Mouse (Mus musculus) adrenal gland (tissue): ENCODE measurements around the gene Adamts17.

Experiments
- intact Hi-C: fragments of 180-260 bp; cut with DNase I; formaldehyde crosslinking; loops from one replicate; pipeline ENCODE4 v1.15.1; 2025

Adamts17 gene

DNA sequence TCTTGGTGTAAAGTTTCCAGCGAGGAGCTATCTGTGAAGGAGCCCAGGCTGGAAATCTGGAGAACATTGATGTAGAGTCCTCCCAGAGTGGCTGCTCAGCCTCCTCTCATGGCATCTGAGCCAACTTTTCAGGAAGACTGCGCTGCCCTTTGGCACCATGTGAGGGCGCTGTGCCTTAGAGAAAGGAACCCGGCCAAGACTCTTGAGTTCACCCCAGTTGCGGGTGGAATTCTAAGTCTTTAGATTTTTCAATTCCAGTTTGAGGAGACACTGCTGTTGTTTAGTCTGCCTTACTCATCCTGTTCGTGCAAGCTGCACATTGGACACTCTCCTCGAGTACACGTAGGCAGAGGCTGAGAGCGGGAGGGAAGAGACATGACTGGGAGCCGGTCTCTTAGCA is 2.5 kb downstream of the Adamts17 start:
- intact Hi-C loops: loop anchor here (1.0 to 10.0 kb wide), 2 partner anchors 357 to 793 kb away; no protein-coding TSS in a partner anchor

DNA sequence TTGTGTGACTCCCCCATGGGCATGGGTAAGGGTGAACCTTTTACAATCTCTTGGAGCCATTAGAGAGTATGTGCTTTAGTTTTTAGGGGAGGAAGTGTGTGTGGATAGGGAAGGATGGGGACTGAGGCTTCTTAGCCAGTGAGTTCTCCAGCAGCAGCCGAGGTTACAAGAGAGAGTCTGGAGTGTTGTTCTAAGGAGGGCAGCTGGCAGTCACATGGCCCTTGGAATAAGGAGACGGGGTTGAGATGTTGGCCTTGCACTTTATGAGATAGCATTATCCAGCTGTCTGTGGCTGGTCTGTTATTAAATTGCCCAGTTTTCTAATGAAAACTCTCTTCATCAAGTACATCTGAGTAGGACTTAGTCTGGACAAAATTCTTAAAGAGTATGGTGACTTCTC is 4.3 kb downstream of the Adamts17 start:
- intact Hi-C loops: loop anchor here (10.0 kb wide), 1 partner anchor 791 kb away; no protein-coding TSS in a partner anchor

GRCm38 (mm10) chr7:66846582-66846981 is 7.0 kb downstream of the Adamts17 start:
- intact Hi-C loops: loop anchor here (10.0 kb wide), 1 partner anchor 788 kb away; no protein-coding TSS in a partner anchor

- intact Hi-C loops: loop anchor here (10.0 kb wide), 1 partner anchor 788 kb away; no protein-coding TSS in a partner anchor
These were observed 7.8 kb downstream of the Adamts17 start for GRCm38 (mm10) chr7:66847299-66847698.

DNA sequence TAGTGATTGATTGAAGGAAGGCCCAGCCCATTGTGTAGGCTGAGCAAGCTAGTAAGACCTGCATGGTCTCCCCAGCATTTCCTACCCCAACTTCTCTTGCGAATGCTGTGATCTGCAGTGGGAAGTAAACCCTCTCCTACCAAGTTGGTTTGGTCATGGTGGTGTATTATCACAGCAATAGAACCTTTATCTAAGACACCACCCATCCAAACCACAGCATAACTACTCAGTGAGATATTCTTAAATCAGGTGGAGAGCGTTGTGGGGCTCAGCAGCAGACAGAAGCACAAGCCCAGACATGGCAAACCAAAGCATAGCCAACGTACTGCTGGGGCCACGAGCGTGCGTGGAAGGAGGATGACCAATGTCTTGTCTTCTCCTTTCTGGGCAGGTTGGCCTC is 9.8 kb downstream of the Adamts17 start:
- intact Hi-C loops: loop anchor here (10.0 kb wide), 1 partner anchor 785 kb away; no protein-coding TSS in a partner anchor

GRCm38 (mm10) chr7:66852164-66852563 is 12.6 kb downstream of the Adamts17 start:
- intact Hi-C loops: no loop called here

- intact Hi-C loops: no loop called here
These were observed 18.1 kb downstream of the Adamts17 start for GRCm38 (mm10) chr7:66857610-66858009.

DNA sequence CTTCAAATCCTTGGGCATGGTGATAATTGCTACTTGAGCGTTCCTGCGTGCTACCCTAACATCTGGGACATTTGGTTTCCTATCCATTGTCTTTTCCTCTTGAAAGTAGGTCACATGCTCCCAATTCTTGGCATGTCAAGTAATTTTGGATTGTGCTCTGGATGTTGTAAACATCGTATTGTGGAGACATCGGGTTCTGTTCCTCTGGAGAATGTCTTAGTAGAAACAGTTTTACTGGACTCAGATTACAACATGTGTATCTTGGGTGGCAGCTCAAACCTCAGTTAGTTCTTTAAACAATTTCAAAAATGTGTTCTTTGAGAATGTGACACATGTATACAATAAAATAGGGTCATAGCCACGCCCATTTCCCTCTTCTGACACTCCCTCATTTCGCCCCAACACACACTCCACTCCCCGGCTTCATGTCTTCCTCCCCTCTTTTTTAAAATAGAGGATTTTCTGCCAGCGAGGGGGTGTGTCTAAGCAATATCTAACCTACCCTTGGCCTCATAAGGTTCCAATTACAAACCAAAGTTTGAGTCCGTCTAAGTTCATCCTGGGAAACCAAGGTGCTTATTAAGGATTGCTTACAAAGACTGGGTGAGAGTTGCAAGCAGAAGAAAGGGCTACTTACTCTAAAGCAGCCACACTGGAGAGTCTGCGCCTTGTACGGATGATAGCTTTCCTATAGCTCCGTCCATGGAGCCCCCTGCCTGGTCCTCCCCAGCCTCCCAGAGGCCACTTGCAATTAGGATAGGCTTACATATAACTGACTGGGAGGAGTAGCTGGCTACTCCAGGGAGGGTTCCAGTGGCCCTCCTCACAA is 18.9 kb downstream of the Adamts17 start:
- intact Hi-C loops: no loop called here

GRCm38 (mm10) chr7:66859220-66859619 is 19.7 kb downstream of the Adamts17 start:
- intact Hi-C loops: no loop called here

DNA sequence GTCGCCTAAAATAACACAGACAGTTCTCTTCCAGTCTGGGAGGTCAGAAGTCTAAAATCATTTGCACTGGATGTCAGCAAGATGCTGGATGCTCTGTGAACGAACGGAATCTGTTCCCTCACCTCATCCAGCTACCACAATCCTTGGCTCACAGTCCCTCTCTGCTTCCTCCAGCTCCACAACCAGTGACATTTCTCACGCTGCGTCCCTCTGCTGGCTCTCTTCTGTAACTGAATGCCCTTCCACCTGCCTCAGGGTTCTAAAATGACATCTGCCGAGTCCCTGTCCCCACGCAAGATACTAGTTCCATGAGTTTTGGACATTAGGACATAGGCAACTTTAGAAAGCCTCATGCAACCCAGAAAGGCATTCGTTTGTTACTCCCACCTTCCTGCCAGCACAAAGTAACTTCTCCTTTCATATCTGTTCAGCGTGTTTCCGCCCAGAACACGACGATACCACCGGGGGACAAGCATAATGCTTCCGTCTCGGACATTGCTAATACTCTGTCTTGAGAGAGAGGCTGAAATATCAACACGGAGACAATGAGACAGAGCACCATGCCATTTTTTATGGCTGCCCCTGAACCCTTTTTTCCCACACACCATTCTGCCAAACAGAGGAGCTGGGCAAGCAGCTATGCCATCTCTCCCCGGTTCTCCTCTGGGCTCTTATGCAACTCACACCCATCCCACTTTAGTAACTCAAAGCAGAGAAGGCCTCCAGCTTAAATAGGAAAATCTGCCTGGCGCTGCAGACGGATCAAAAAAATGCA is 27.6 kb downstream of the Adamts17 start:
- intact Hi-C loops: no loop called here

DNA sequence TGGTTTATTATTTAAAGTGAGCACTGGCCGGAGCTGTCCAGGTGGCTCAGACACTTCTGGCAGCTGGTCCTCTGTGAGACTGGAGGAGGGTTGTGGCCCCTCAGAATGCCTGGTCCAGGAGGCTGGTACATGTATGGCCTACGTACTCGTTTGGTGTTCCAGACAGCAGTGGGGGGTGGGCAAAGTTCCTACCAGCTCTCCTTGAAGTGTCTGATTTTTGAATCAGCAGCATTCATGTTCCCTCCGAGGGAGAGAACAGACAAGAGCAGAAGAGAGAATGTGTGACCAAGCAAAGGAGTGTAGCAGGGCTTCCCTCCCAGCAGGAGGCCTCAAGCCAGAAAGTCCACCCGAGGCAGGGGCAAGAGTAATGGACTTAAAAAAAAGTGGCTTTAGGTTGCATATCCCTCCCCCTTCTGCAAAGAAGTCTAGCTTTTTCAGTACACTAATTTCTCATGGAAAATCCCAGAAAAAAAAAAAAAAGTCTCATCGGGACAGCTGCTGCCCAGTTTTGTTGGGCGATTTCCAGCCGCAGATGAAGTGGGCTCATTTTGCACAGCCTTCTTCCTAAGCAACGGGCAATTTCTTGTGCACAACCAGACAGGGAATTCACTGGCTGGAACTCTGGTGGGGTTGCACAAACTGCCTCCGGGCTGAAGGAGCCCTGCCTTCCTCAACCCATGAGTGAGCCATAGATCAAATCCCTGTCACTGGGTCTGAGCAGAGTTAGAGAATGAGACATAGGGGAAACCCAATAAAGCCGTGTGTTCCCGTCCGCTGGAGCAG is 28.4 kb downstream of the Adamts17 start:
- intact Hi-C loops: no loop called here

GRCm38 (mm10) chr7:66871520-66871919 is 32.0 kb downstream of the Adamts17 start:
- intact Hi-C loops: no loop called here

GRCm38 (mm10) chr7:66871940-66872511 is 32.5 kb downstream of the Adamts17 start:
- intact Hi-C loops: no loop called here

DNA sequence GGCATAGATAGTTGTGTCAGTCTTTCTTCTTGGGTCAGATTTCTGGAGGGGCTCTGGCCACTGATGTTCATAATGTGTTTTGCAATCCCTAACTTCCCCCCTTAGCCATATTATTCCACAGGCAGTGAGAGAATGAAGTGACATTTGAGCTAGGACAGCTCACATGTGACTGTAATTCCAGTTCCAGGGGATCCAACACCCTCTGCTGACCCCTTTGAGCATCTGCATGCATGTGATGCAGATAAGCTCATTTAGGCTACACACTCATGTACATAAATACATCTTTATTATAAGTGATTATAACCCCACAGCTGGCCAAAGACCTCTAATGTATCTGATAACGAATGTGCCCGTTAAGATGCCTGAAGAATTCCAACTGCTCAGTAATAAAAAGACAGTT is 33.7 kb downstream of the Adamts17 start:
- intact Hi-C loops: no loop called here

DNA sequence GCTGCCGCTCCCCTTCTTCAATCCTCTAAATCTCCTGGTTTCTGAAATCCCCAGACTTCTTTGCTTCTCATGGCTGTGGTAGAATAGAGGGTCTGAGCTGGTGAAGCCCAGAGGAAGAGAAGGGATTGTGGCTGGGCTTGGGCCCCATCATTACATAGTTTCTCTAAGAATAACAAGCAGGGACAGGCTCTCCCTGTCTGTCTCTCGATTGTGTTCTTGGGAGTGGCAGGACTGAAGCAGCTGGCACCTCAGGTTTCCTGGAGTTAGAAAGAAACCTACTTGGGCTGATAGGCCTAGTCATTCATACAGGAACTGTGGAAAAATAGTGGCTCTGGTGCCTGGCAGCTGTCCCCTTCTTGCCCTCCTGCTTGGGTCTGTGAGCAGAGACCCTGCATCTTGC is 51.9 kb downstream of the Adamts17 start:
- intact Hi-C loops: no loop called here

- intact Hi-C loops: no loop called here
These were observed 52.6 kb downstream of the Adamts17 start for GRCm38 (mm10) chr7:66892096-66892495.

GRCm38 (mm10) chr7:66902376-66902775 is 62.8 kb downstream of the Adamts17 start:
- intact Hi-C loops: no loop called here

DNA sequence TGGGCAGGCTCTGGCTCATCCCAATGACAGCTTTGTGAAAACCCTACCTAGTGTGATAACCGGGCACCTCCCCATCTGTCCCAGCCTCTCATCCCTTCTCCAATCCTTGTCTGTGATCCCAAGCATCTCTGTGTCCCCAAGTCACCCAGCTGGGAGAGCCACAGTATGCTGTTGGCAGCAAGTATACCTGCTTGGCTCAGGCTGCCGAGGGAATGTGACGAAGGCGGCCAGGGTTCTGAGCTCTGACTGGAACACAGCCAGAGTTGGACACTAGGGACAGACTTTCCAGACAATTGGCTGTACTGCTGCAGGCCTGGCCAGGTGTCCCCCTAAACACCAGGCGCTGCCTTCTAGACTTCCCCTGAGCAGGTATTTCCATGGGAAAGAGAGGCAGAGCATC is 63.5 kb downstream of the Adamts17 start:
- intact Hi-C loops: no loop called here

GRCm38 (mm10) chr7:66905941-66906340 is 66.4 kb downstream of the Adamts17 start:
- intact Hi-C loops: no loop called here

GRCm38 (mm10) chr7:66912866-66913265 is 73.3 kb downstream of the Adamts17 start:
- intact Hi-C loops: no loop called here

- intact Hi-C loops: no loop called here
These were observed 84.1 kb downstream of the Adamts17 start for GRCm38 (mm10) chr7:66923595-66923994.
